Mouse (Mus musculus): Measurements from ENCODE around the gene Pde4b. TPM values are rescaled to one million over a fixed set of nuclear protein-coding genes. Genes with fewer than 3 reads are reported as not detected.

The Pde4b gene
- polyA plus RNA-seq, 1 experiment from 2014 or later, result 4.2 TPM

GRCm38 (mm10) chr4:102579746-102580145 is 492.4 kb downstream of the Pde4b start:
- 23% methylated on average over 2 of the region's 2 CpGs for WGBS (ENCODE audit: insufficient replicate concordance)
- no peak overlapping the region for H3K4me2 ChIP-seq
- peak overlapping the region; percentile 36; the same call in 1 of the 2 replicates for H3K27ac ChIP-seq
- peaks cover 54% of the 10 kb centered on the region for H3K4me1 ChIP-seq
- H3K4me3 ChIP-seq, result no peak overlapping the region
- H3K27me3 ChIP-seq (replicated peaks), result no peaks in the 10 kb centered on the region
- H3K9me3 ChIP-seq (replicated peaks), result no peaks in the 10 kb centered on the region
- 0 out of 2 replicates have a peak, but pooled peaks have one; percentile 27 for ATAC-seq
- H3K36me3 ChIP-seq, result no peaks in the 10 kb centered on the region
- no peak overlapping the region for H3K9ac ChIP-seq

DNA sequence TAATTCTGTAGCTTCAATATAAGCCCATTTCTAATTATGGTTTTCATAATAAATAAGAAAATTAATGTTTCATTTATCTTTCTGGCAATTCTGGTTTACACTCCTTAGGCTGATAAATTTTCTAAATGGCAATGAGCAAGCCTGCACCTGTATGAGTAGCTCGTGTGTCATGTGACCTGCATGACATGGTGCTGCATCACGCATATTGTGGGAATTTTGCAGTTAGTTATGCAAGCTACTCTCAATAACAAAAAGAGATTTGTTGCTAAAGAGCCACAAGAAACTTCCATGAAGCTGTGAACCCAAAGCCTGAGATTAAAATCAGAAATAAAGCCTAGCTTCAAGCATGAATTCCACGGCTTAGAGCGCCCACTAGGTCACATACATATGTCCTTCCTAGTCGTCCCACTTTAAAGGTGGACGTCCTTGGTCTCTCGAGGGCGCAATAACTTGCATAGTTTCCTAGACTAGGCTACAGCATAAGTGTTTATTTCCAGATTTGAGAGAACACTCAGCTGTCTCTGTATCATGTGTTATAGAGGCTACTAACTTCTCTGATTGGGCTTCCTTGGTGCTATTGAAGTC is 494.9 kb downstream of the Pde4b start:
- Histone ChIP-seq H3K4me1 (peaks cover 41% of the 10 kb centered on the region), H3K27ac (no peak overlapping the region), H3K4me3 (no peak overlapping the region), H3K4me2 (no peak overlapping the region), H3K27me3 (replicated peaks) (no peaks in the 10 kb centered on the region), H3K36me3 (no peaks in the 10 kb centered on the region), H3K9ac (no peak overlapping the region), H3K9me3 (replicated peaks) (no peaks in the 10 kb centered on the region)
- ATAC-seq, result no peak
- WGBS (ENCODE audit: insufficient replicate concordance), result 82% methylated on average over 8 of the region's 8 CpGs

- Histone ChIP-seq H3K4me2 (no peak overlapping the region), H3K4me1 (peaks cover 34% of the 10 kb centered on the region), H3K4me3 (no peak overlapping the region), H3K36me3 (no peaks in the 10 kb centered on the region), H3K9ac (no peak overlapping the region), H3K27me3 (replicated peaks) (no peaks in the 10 kb centered on the region), H3K9me3 (replicated peaks) (no peaks in the 10 kb centered on the region), H3K27ac (no peak overlapping the region)
- 65% methylated on average over 6 of the region's 6 CpGs for WGBS (ENCODE audit: insufficient replicate concordance)
- ATAC-seq, result no peak
Observed at GRCm38 (mm10) chr4:102582963-102583362, 495.6 kb downstream of the Pde4b start.

GRCm38 (mm10) chr4:102583469-102583868 is 496.1 kb downstream of the Pde4b start:
- Histone ChIP-seq H3K27ac (no peak overlapping the region), H3K27me3 (replicated peaks) (no peaks in the 10 kb centered on the region), H3K4me2 (no peak overlapping the region), H3K36me3 (no peaks in the 10 kb centered on the region), H3K4me3 (no peak overlapping the region), H3K4me1 (peaks cover 34% of the 10 kb centered on the region), H3K9ac (no peak overlapping the region), H3K9me3 (replicated peaks) (no peaks in the 10 kb centered on the region)
- no peak for ATAC-seq
- WGBS (ENCODE audit: insufficient replicate concordance), result 65% methylated on average over 3 of the region's 3 CpGs

DNA sequence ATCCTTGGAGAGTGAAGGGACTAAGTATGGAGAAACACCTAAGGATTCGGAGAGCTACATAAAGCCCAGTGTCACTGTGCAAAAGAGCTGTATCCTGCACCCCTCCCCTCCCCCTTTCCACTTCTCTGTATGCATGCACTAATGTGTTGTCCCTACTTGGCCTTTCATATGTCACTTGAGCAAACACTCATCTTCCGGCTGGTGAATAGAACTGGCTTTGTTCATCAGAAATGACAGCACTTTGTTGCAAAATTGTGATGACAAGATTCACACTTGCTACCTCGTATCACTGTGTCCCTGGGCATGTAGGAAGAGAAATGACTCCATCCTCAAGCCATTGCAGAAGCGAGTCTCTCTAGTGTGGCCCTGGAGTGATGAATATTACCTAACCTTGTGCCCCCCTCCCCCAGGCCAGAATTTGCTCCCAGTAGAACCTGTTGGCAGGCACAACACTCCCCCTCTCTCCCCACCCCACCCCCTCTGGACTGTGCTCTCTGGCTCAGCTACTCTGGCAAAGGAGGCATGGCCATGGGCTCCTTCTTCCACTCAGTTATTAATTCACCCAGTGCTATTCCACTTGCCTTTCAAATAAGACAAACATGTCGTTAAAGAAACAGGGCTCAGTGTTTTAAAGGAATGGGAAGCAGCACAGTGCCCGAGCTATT is 497.4 kb downstream of the Pde4b start:
- Histone ChIP-seq H3K27me3 (replicated peaks) (no peaks in the 10 kb centered on the region), H3K9me3 (replicated peaks) (no peaks in the 10 kb centered on the region), H3K4me1 (peaks cover 37% of the 10 kb centered on the region), H3K4me2 (no peak overlapping the region), H3K4me3 (no peak overlapping the region), H3K36me3 (no peaks in the 10 kb centered on the region), H3K27ac (no peak overlapping the region), H3K9ac (no peak overlapping the region)
- WGBS (ENCODE audit: insufficient replicate concordance), result 59% methylated on average over 6 of the region's 6 CpGs
- ATAC-seq, result no peak

DNA sequence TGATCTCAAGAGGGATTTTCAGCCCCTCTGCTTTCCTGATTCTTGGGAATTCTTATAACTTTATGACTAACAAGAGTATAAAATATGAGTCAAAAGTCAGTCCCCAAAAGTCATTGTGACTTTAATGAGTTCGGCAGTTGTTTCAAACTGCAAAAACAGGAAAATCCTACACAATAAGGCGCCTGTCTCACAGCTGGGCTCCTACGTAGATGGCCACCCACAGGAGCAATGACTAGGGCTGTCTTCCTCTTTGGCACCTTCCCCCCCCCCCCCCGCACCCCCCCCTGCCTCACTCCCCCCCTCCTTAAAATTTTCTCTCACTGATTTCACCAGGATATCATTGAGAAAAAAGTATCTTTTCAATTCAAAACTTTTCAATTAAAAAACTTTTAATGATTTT is 498.2 kb downstream of the Pde4b start:
- no peaks in the 10 kb centered on the region for H3K9me3 ChIP-seq (replicated peaks)
- peaks cover 31% of the 10 kb centered on the region for H3K4me1 ChIP-seq
- no peak for ATAC-seq
- no peak overlapping the region for H3K4me2 ChIP-seq
- no peak overlapping the region for H3K27ac ChIP-seq
- H3K9ac ChIP-seq, result no peak overlapping the region
- H3K36me3 ChIP-seq, result no peaks in the 10 kb centered on the region
- WGBS (ENCODE audit: insufficient replicate concordance), result 70% methylated on average over 3 of the region's 4 CpGs
- no peak overlapping the region for H3K4me3 ChIP-seq
- H3K27me3 ChIP-seq (replicated peaks), result no peaks in the 10 kb centered on the region

DNA sequence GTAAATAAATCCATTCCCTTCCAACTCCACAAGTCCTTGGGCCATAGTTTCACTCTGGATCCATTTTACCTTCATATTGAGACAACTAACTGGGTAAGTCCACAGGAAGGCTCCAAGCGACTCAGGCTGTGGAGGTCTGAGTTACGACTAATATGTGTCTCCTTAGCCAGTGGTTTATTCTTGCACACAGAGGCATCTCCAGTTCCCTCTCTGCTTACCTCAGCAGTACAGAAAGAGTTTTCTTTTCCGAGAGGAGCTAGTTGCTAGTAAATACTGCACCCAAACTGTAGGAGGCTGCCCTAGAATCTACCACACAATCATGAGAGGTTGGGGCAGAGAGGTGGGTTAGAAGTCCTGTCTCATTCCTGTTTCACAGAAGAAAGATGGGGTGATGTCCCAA is 499.4 kb downstream of the Pde4b start:
- Histone ChIP-seq H3K4me2 (no peak overlapping the region), H3K27me3 (replicated peaks) (no peaks in the 10 kb centered on the region), H3K9ac (no peak overlapping the region), H3K36me3 (no peaks in the 10 kb centered on the region), H3K4me3 (no peak overlapping the region), H3K27ac (no peak overlapping the region), H3K9me3 (replicated peaks) (no peaks in the 10 kb centered on the region), H3K4me1 (peaks cover 21% of the 10 kb centered on the region)
- 69% methylated on average over 3 of the region's 3 CpGs for WGBS (ENCODE audit: insufficient replicate concordance)
- ATAC-seq, result no peak

DNA sequence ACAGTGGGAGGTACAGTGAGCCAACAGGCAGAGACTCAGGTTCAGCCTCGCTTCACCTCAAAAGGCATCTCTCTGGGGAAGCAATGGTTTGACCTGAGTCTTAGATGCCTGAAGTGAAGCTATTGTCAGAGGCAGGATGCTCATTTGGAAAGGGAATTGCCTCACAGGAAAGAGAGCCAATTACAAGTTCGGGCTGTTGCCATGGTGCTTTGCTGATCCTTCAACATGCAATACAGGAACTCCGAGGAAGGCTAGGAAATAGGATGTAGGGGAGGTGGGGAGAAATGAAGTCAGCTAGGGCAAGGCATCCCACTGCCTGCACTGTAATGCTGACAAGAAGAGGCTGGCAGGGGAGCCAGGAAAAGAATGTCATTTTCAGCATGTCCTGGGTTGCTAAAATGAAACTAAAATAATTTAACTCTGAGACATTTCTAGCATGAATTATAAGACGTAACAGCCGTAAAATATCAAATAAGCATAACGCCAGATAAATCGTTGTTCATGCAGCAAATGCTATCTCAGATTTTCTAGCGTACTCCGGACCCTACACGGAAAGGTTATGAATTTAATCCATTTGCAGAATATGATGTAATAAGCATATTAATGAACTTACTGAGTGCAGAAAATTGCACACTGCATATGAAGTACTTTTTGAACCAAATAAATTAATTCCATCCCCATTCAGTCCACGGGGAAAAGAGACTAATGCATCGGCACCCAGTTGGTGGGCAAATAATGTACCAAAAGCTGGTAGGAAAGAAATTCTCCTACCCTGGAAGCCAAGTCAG is 501.5 kb downstream of the Pde4b start:
- H3K4me3 ChIP-seq, result no peak overlapping the region
- no peaks in the 10 kb centered on the region for H3K9me3 ChIP-seq (replicated peaks)
- no peak for ATAC-seq
- H3K4me2 ChIP-seq, result 0 out of 2 replicates have a peak overlapping the region, but pooled peaks have one; percentile 4
- 63% methylated on average over 12 of the region's 12 CpGs for WGBS (ENCODE audit: insufficient replicate concordance)
- peaks cover 21% of the 10 kb centered on the region for H3K4me1 ChIP-seq
- H3K9ac ChIP-seq, result no peak overlapping the region
- H3K27ac ChIP-seq, result no peak overlapping the region
- H3K36me3 ChIP-seq, result no peaks in the 10 kb centered on the region
- no peaks in the 10 kb centered on the region for H3K27me3 ChIP-seq (replicated peaks)

DNA sequence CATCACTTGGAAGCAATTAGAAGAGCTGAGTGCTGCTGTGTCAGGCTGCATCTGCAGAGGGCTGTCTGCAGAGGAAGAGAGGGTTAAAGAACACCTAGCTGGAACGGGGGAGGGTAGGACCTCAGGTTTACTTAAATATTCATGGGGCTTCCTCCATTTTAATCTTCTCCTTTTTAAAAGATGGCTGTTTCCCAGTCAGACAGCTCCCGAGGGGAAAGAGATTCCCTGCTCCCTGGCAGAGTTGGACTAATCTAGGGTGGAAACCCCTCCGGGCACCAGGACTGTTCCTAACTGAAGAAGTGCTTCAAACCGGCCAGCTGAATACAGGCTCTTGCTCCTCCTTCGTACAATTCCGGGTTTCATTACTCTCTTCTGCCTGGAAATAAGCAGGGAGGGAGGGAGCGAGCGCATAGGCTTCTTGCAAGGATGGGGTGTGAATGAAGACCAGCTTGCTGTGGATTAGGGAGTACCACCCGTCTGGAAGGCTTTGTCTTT is 502.2 kb downstream of the Pde4b start:
- H3K36me3 ChIP-seq, result peaks cover 3% of the 10 kb centered on the region; the same call in 1 of the 2 replicates
- H3K4me3 ChIP-seq, result no peak overlapping the region
- H3K9me3 ChIP-seq (replicated peaks), result no peaks in the 10 kb centered on the region
- H3K27ac ChIP-seq, result no peak overlapping the region
- H3K9ac ChIP-seq, result no peak overlapping the region
- peaks cover 21% of the 10 kb centered on the region for H3K4me1 ChIP-seq
- no peaks in the 10 kb centered on the region for H3K27me3 ChIP-seq (replicated peaks)
- peak overlapping the region; percentile 27; the same call in 1 of the 2 replicates for H3K4me2 ChIP-seq
- WGBS (ENCODE audit: insufficient replicate concordance), result 51% methylated on average over 9 of the region's 9 CpGs
- ATAC-seq, result no peak

DNA sequence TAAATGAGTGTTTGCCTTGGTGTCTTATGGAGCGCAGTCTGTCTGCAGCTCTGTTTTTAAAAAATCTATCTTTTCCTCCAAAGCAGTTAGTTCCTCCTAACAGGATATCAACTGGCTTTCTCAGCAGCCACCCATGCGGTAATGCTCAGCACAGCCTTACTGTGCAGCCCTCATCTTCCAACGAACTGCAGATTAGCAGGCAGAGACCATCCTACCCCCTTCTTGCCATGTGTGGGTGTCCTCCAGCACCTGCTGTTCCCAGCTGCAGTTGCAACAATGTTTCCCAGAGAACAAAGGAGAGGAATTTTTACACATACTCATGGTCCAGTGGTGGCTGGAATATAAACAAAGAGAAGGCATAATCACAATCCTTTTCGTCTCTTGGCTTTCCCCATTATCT is 504.5 kb downstream of the Pde4b start:
- Histone ChIP-seq H3K4me1 (peaks cover 12% of the 10 kb centered on the region; the same call in 1 of the 2 replicates), H3K9ac (no peak overlapping the region), H3K9me3 (replicated peaks) (no peaks in the 10 kb centered on the region), H3K36me3 (peaks cover 15% of the 10 kb centered on the region), H3K27ac (no peak overlapping the region), H3K4me2 (no peak overlapping the region), H3K4me3 (no peak overlapping the region), H3K27me3 (replicated peaks) (no peaks in the 10 kb centered on the region)
- 67% methylated on average over 4 of the region's 4 CpGs for WGBS (ENCODE audit: insufficient replicate concordance)
- ATAC-seq, result no peak

DNA sequence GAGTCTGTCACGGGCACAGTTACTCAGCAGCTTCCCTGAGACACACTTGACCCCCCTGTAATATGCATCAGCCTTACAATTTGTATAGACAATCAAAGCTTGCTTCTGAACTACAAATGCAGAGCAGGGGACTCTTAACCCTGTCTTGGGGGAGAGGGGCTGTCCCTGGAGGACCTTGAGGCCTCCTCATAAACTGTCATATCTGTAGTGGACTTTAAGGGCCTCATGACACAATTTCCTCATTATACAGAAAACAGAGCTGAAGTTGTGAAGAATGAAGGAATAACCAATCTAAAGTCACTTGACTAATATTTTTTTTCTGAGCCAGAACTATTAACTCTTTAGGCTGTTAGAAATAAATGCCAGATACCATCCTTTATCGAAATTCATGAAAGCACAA is 505.2 kb downstream of the Pde4b start:
- ATAC-seq, result no peak
- Histone ChIP-seq H3K4me2 (no peak overlapping the region), H3K9ac (no peak overlapping the region), H3K9me3 (replicated peaks) (no peaks in the 10 kb centered on the region), H3K36me3 (peaks cover 22% of the 10 kb centered on the region), H3K4me3 (no peak overlapping the region), H3K27me3 (replicated peaks) (no peaks in the 10 kb centered on the region), H3K4me1 (peaks cover 12% of the 10 kb centered on the region; the same call in 1 of the 2 replicates), H3K27ac (no peak overlapping the region)
- WGBS (ENCODE audit: insufficient replicate concordance), result 83% methylated on average over 2 of the region's 2 CpGs

DNA sequence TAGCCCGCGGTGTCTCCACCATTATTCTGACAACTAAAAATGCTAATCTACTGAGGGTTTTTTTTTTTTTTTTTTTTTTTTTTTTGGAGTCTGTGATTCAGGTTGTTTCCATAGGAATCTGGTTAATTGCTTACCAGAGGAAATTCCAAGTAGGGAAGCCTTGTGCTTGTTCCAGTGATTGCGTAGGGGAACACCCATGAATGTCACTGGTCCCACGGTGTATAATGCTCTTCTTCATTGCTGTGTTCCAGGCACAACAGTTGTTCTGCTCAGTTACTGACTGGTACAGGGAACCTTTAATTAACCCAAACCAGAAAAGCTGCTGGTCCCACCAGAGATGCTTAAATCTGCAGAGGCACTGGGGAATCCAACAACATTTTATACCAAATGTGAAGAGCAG is 506.3 kb downstream of the Pde4b start:
- no peak overlapping the region for H3K9ac ChIP-seq
- no peaks in the 10 kb centered on the region for H3K27me3 ChIP-seq (replicated peaks)
- 89% methylated on average over 4 of the region's 4 CpGs for WGBS (ENCODE audit: insufficient replicate concordance)
- no peak overlapping the region for H3K27ac ChIP-seq
- H3K4me3 ChIP-seq, result no peak overlapping the region
- ATAC-seq, result no peak
- 0 out of 2 replicates have a peak, but pooled peaks cover 9% of the 10 kb centered on the region for H3K4me1 ChIP-seq
- no peak overlapping the region for H3K4me2 ChIP-seq
- peaks cover 30% of the 10 kb centered on the region for H3K36me3 ChIP-seq
- H3K9me3 ChIP-seq (replicated peaks), result no peaks in the 10 kb centered on the region

All from liver, embryonic 12.5 days (tissue).